Mouse (Mus musculus): ENCODE results near the gene Baiap2. TPM values are rescaled to one million over a fixed set of nuclear protein-coding genes. Genes with fewer than 3 reads are reported as not detected.
A peak's percentile ranks its signal among the peaks of the same experiment; 100 is the strongest.

Baiap2 gene
- total RNA-seq, 2 experiments from 2014 or later, result 197 to 200 TPM

GRCm38 (mm10) chr11:119997351-119997750 lies 54.8 kb downstream of the Baiap2 start:
- intact Hi-C loops (cut with DNase I), result no loop called here
- no peak for DNase-seq (ENCODE audit: low spot score in 2 of 2)

GRCm38 (mm10) chr11:120002041-120002440 lies 59.5 kb downstream of the Baiap2 start:
- DNase-seq (ENCODE audit: low spot score in 2 of 2), result no peak
- intact Hi-C loops (cut with DNase I), result no loop called here

GRCm38 (mm10) chr11:120002634-120003220 lies 60.2 kb downstream of the Baiap2 start:
- DNase-seq (ENCODE audit: low spot score in 2 of 2), result no peak
- intact Hi-C loops (cut with DNase I), result no loop called here

GRCm38 (mm10) chr11:120005434-120006317 lies 63.1 kb downstream of the Baiap2 start:
- intact Hi-C loops (cut with DNase I), result no loop called here
- no peak for DNase-seq (ENCODE audit: low spot score in 2 of 2)

GRCm38 (mm10) chr11:120007496-120008080 lies 65.0 kb downstream of the Baiap2 start:
- intact Hi-C loops (cut with DNase I), result no loop called here
- DNase-seq (ENCODE audit: low spot score in 2 of 2), result no peak

GRCm38 (mm10) chr11:120008501-120008900 lies 65.9 kb downstream of the Baiap2 start:
- DNase-seq (ENCODE audit: low spot score in 2 of 2), result no peak
- intact Hi-C loops (cut with DNase I), result no loop called here

- intact Hi-C loops (cut with DNase I), result no loop called here
- no peak for DNase-seq (ENCODE audit: low spot score in 2 of 2)
These were observed 66.4 kb downstream of the Baiap2 start for GRCm38 (mm10) chr11:120008956-120009355.

- intact Hi-C loops (cut with DNase I), result loop anchor here (5.0 to 10.0 kb wide), 2 partner anchors 55 to 92 kb away; no protein-coding TSS in a partner anchor
These were observed 67.4 kb downstream of the Baiap2 start for GRCm38 (mm10) chr11:120009937-120010336.

GRCm38 (mm10) chr11:120011114-120011760 lies 68.7 kb downstream of the Baiap2 start:
- DNase-seq (ENCODE audit: low spot score in 2 of 2), result no peak
- intact Hi-C loops (cut with DNase I), result loop anchor here (5.0 to 10.0 kb wide), 2 partner anchors 54 to 91 kb away; no protein-coding TSS in a partner anchor

More at GRCm38 (mm10) chr11:120009937-120010336, 67.4 kb downstream of the Baiap2 start:
- DNase-seq (ENCODE audit: low spot score in 2 of 2), result no peak

- intact Hi-C loops (cut with DNase I), result loop anchor here (5.0 to 10.0 kb wide), 2 partner anchors 53 to 90 kb away; no protein-coding TSS in a partner anchor
- no peak for DNase-seq (ENCODE audit: low spot score in 2 of 2)
These were observed 69.4 kb downstream of the Baiap2 start for GRCm38 (mm10) chr11:120011761-120012560.

GRCm38 (mm10) chr11:120012702-120013101 lies 70.1 kb downstream of the Baiap2 start:
- DNase-seq (ENCODE audit: low spot score in 2 of 2), result no peak
- intact Hi-C loops (cut with DNase I), result loop anchor here (5.0 to 10.0 kb wide), 2 partner anchors 52 to 90 kb away; no protein-coding TSS in a partner anchor

GRCm38 (mm10) chr11:120013174-120013711 lies 70.7 kb downstream of the Baiap2 start:
- peak; percentile 91 for DNase-seq (ENCODE audit: low spot score in 2 of 2)
- intact Hi-C loops (cut with DNase I), result loop anchor here (5.0 to 10.0 kb wide), 2 partner anchors 52 to 89 kb away; no protein-coding TSS in a partner anchor

- intact Hi-C loops (cut with DNase I), result loop anchor here (5.0 to 10.0 kb wide), 3 partner anchors 50 to 88 kb away; partner anchors contain the start of gene Cep131
- no peak for DNase-seq (ENCODE audit: low spot score in 2 of 2)
These were observed 72.2 kb downstream of the Baiap2 start for GRCm38 (mm10) chr11:120014758-120015157.

- intact Hi-C loops (cut with DNase I), result loop anchor here (5.0 to 10.0 kb wide), 2 partner anchors 48 to 70 kb away; partner anchors contain the start of gene Cep131
- no peak for DNase-seq (ENCODE audit: low spot score in 2 of 2)
These were observed 74.4 kb downstream of the Baiap2 start for GRCm38 (mm10) chr11:120017011-120017410.

GRCm38 (mm10) chr11:120019542-120020440 lies 77.2 kb downstream of the Baiap2 start:
- peak in 1 of 2 experiments; percentile 48 for DNase-seq (ENCODE audit: low spot score in 2 of 2)
- intact Hi-C loops (cut with DNase I), result loop anchor here (5.0 to 10.0 kb wide), 2 partner anchors 45 to 68 kb away; partner anchors contain the start of gene Cep131

GRCm38 (mm10) chr11:120021367-120021766 lies 78.8 kb downstream of the Baiap2 start:
- intact Hi-C loops (cut with DNase I), result no loop called here
- no peak for DNase-seq (ENCODE audit: low spot score in 2 of 2)

- no peak for DNase-seq (ENCODE audit: low spot score in 2 of 2)
- intact Hi-C loops (cut with DNase I), result no loop called here
These were observed 79.7 kb downstream of the Baiap2 start for GRCm38 (mm10) chr11:120022216-120022615.

Data from left cerebral cortex, postnatal 14 days (tissue).